Mouse (Mus musculus) splenic B cell, adult 2 months (primary cell): Measurements from ENCODE around the gene Cacng8.
A peak's percentile ranks its signal among the peaks of the same experiment; 100 is the strongest.

Source experiments
- DNase-seq: peaks from one replicate; pipeline ENCODE4 v3.0.0-alpha.2; 2011; ENCODE audit warnings: low read depth, low spot score
- H3K27me3 ChIP-seq: 2 replicates; pipeline ENCODE4 v1.6.1; 2012; ENCODE audit warnings: mild to moderate bottlenecking, low read length, moderate library complexity, mixed read lengths; ENCODE audit not compliant: control insufficient read depth, poor library complexity, insufficient read depth, severe bottlenecking
- H3K36me3 ChIP-seq: 2 replicates; pipeline ENCODE4 v1.6.1; 2012; ENCODE audit warnings: mild to moderate bottlenecking, low read length, moderate library complexity, mixed read lengths; ENCODE audit not compliant: control insufficient read depth, poor library complexity, insufficient read depth, severe bottlenecking

Cacng8 gene

DNA sequence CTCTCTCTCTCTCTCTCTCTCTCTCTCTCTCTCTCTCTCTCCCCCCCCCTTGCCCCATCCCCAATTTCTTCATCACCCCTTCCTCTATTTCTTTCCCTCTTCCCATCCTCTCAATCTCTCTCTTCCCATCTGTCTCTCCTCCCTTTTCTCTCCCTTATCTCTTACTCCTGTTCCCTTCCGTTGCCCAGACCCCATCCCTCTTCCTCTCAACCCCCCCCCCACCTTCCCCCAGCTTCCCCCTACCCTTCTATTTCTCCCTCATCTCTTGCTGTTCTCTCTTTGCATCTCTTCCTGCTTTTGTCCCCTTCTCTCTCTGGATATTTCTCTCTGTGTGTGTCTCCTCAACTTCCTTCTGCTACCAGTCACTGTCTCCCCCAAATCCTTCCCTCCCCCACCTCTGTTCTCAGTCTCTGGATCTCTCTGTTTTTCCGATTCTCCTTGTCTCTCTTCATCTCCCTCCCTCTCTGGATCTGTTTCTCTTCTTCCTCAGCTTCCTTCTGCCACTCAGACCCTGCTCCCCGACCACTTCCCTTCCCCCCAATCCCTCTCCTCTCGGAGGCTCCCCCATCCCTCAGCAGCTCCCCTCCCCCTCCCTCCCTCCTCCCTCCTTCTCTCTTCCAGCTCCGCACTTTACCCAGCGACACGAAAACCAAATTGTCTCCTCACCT, at the start of gene Cacng8:
Gene Cacng8, plus strand, starts transcription at position 271 of the 668 bp plus-strand sequence.
- DNase-seq: no peak
- Histone ChIP-seq H3K36me3 (no peaks in the 10 kb centered on the region), H3K27me3 (no peaks in the 10 kb centered on the region; the same call in 1 of the 2 replicates)

DNA sequence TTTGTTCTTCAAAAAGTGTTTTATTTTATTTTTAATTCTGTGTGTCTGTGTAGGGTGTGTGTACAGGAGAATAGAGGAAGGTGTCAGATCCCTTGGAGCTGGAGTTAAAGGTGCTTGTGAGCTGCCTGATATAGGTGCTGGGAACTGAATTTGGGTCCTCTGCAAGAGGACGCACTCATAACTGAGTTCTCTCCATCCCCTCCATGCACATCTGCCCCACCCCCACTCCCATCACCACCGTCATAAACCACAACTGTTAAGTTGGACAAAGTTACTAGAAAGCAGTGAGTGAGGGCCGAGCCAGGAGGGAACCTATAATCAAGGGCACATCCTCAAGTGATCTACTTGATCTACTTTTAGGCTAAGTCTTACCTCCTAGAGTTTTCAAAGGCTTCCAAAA, 46.6 kb upstream of the Cacng8 start:
- no peaks in the 10 kb centered on the region for H3K36me3 ChIP-seq
- H3K27me3 ChIP-seq: no peaks in the 10 kb centered on the region; the same call in 1 of the 2 replicates
- no peak for DNase-seq

DNA sequence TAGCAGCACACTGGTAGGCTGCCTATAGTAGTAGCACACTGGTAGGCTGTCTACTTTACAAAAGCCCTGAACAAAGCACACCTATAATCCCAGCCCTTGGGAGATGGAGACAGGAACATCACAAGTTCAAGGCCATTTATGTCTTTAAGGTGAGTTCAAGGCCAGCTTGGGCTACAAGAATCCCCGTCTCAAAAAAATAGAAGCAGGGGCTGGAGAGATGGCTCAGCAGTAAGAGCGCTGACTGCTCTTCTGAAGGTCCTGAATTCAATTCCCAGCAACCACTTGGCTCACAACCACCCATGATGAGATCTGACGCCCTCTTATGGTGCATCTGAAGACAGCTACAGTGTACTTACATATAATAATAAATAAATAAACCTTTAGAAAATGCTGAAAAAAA, 45.2 kb upstream of the Cacng8 start:
- no peaks in the 10 kb centered on the region; the same call in 1 of the 2 replicates for H3K27me3 ChIP-seq
- no peak for DNase-seq
- no peaks in the 10 kb centered on the region for H3K36me3 ChIP-seq

DNA sequence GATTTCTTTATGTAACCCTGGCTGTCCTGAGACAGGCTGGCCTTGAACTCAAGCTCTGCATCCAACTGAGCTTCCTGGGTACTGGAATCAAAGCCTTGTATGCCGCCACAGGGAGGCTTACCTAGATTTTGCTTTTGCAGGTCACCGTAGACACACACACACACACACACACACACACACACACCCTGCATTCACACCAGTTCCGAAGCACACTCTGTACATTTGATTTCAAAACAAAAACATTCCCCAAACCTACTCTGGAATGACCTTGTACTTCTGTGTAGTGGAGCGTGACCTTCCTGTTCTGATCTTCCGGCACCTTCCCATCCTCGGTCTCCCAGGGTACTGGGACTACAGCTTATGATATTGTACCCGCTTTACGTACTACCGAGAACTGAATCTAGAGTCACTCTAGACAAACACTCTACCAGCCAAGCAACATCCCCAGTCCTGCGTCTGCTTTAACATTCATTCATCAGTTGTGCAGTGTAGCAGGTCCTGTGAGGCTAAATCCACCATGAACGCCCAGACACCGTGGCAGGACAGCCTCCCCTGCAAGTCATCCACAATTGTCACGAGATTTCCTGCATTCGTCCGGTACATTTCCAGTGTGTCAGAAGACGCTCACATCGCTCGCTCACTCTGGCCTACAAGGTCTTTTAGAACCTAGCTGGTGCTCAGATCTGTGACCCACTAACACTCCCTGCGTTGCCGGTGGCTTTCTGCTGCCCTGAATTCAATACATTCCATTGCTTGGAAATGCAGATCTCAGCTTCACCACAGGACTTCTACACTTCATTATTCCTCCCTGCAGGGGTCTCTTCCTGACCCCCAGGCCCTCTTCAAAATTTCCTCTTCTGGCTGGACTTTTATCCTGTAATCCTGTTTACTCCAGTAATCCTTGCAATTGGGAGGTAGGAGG, 42.9 kb upstream of the Cacng8 start:
- Histone ChIP-seq H3K27me3 (no peaks in the 10 kb centered on the region), H3K36me3 (no peaks in the 10 kb centered on the region)
- no peak for DNase-seq

DNA sequence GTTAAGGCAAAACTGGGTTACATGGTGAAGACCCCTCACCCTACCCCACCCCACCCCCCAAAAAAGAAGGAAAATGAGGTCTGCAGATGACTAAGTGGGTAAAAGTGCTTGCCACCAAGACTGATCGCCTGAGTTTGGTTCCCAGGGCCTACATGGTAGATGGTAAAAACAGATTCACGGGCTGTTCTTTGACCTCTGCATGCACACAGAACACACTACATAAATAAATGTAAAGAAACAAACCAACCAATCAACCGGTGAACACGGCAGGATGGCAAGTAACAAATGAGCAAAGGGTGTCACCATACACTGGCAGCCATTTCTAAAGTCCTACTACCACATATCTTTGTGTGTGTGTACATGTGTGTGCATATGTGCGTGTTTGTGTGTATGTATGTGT, 42.2 kb upstream of the Cacng8 start:
- DNase-seq: no peak
- Histone ChIP-seq H3K27me3 (no peaks in the 10 kb centered on the region), H3K36me3 (no peaks in the 10 kb centered on the region)

DNA sequence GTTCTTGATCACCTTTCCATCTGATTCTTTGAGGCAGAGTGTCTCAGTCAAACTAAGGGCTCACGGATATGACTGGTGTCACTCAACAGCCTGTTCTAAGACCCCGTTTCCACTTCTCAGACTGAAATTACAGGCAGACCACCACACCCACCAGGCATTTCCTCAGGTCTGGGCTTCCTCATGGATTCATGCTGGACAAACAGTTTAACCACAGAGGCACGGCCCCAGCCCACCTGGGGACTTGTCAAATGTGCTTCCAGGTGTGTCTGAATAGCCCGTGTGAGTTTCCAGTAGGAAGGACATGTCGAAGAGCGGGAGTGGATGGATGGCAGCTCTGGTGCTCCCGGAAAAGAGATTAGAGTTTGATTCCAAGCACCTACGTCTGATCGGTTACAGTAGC, 40.7 kb upstream of the Cacng8 start:
- DNase-seq: no peak
- Histone ChIP-seq H3K27me3 (no peaks in the 10 kb centered on the region), H3K36me3 (no peaks in the 10 kb centered on the region)

DNA sequence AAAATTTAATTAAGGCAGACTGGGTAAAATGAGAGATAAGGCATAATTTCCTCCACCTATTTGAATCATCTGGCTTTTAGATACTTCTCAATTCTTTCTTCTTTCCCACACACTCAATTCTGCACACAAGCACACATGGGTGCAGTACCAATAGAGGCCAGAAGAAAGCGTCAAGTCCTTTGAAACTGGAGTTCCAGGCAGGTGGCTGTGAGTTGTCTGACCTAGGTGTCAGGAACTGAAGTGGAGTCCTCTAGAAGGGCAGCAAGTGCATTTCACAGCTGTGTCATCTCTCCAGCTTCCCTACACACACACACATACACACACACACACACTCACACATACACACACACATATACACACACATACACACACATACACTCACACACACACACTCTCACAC, 38.9 kb upstream of the Cacng8 start:
- no peak for DNase-seq
- Histone ChIP-seq H3K27me3 (no peaks in the 10 kb centered on the region), H3K36me3 (no peaks in the 10 kb centered on the region)

DNA sequence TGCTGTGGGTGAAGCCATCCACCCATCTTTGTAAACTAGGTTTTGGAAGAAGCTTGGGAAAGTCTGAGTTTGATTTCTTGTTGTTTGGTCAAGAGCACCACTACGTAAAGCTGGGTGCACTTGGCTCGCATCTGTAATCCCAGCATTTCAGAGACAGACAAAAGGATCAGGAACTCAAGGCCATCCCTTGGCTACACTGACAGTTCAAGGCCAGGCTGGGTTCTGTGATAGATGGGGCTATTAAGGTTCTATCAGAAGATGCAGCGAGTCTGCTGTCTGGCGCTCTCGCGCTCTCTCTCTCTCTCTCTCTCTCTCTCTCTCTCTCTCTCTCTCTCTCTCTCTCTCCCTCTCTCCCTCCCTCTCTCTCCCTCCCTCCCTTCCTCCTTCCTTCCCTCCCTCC, 35.6 kb upstream of the Cacng8 start:
- Histone ChIP-seq H3K27me3 (no peaks in the 10 kb centered on the region), H3K36me3 (no peaks in the 10 kb centered on the region)
- DNase-seq: no peak

DNA sequence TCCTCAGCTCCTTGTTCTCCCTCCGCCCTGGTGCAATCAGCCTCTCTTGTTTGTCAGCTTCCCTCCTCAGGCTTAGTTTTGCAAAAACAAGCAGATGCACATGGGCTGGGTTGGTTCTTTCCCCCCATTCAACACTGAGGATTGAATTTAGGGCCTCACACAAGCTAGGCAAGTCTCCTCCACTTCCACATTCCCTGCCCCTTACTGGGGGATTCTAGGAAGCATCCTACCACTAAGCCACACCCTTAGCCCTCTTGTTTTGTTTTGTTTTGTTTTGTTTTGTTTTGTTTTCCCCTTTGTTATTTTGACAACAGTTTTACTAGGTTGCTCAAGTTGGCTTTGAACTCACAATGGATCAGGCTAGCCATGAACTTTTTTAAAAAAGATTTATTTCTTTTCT, 29.8 kb upstream of the Cacng8 start:
- H3K36me3 ChIP-seq: no peaks in the 10 kb centered on the region
- no peaks in the 10 kb centered on the region for H3K27me3 ChIP-seq
- no peak for DNase-seq

DNA sequence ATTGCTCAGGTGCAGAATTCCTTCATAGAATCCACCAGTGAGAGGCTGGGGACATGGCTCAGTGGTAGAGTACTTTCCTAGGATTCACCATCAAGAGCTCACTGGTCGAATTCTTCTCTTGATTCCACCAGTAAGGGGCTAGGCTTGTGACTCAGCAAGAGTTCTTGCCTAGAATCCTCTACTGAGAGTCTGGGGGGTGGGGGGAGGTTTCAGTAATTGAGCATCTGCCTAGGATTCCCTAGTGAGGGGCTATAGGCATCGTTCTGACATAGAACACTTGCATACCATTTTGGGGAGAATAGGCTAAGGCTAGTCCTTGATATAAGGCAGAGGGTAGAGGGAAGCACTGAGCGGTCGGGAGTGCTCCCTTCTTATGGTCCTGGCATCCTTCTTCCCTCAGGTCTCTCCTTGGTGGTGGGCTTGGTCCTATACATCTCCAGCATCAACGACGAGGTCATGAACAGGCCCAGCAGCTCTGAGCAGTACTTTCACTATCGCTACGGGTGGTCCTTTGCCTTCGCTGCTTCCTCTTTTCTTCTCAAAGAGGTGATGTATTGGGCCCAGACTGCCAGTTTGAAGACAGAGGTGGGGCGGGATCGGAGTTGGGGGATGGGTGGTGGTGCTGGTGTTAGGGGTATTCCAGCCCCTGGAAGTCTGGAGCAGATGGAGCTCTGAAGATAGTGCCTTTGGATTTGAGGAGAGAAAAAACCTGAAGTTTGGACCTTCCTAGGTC, 24.8 kb upstream of the Cacng8 start:
- Histone ChIP-seq H3K27me3 (no peaks in the 10 kb centered on the region), H3K36me3 (no peaks in the 10 kb centered on the region)
- DNase-seq: peak; percentile 18

DNA sequence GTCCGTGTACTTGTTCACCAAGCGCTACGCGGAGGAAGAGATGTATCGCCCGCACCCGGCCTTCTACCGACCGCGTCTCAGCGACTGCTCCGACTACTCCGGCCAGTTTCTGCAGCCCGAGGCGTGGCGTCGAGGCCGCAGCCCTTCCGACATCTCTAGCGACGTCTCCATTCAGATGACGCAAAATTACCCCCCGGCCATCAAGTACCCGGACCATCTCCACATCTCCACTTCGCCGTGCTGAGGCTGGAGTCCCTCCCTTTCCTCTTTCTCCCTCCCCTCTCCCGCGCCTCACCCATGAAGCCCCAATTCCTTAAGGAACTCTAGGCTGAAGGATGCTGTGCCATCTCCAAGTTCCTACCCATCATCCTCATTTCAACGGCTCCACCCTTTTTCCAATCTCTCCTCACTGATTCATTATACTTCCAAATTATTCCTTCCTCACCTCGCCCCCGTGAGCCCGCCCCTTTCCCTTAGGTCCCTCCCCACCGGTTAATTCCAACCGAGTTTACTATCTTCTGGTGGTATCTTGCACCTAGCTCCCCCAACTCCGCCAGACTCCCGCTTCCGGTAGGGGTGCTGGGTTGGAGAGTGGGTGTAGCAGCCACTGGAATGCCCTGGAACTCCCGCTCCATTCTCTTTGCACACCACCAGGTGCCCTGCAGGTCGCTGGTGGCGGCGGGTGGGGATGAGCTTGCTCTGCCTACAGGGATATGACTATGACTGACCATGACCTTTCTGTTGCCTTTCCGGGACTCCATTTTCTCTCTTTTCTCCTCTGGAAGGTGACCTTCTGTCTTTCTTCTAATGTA, 23.6 kb upstream of the Cacng8 start:
- no peaks in the 10 kb centered on the region for H3K36me3 ChIP-seq
- no peak for DNase-seq
- no peaks in the 10 kb centered on the region for H3K27me3 ChIP-seq

DNA sequence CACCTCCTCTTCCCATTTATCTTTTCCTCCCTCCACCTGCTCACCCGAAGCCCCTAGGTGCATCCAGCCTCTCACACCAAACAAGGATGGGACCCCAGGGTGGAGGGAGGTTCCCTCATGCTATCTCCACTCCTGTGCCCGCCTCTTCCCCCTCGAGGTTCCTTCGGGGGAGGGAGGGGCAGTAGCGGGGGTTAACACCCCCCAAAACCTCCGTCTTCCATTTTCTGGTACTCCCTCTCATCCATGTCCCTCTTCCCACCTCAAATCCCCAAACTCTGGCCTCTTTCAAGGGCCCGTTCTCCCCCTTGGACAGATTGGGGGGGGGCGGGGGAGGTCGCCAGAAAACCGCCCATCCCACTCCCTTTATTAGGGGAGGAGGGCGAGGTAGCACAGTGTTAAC, 22.9 kb upstream of the Cacng8 start:
- DNase-seq: no peak
- H3K27me3 ChIP-seq: no peaks in the 10 kb centered on the region
- no peaks in the 10 kb centered on the region for H3K36me3 ChIP-seq

DNA sequence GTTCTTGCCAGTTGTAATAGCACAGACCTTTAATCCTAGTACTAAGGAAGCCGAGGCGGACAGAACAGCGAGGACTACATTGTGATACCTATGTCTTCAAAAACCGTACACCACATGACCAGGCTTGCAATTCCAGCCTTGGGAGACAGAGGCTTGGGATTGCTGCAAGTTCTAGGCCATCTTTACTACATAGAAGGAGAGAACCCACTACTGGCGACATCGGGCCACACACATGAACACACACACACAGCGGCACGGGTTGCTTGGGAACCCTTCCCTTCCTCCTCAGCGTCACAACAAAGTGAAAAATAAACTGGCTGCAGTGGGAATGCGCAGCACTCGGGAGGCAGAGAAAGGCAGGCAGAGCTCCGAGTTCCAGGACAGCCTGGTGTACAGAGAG, 22.2 kb upstream of the Cacng8 start:
- no peaks in the 10 kb centered on the region for H3K36me3 ChIP-seq

DNA sequence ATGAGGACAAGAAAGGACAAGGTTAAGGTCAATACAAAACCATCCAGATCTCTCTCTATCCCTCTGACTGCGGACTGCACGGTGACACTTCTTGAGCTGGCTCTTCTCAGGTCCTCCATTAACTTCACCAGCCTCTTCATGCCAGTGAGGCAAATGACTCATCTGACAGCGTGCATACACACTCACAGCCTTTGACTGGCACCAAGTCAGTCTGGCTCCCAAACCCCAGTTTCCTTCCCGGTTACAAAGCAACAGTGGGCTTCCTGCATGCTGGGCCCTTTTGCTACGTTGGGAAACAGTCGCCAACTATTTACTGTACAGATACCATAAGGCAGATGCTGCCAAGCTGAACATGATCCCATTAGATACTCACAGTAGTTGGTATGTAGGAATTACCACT, 21.3 kb upstream of the Cacng8 start:
- H3K27me3 ChIP-seq: no peaks in the 10 kb centered on the region
- DNase-seq: no peak
- H3K36me3 ChIP-seq: no peaks in the 10 kb centered on the region

More for the DNA sequence above, 22.2 kb upstream of the Cacng8 start:
- no peak for DNase-seq
- no peaks in the 10 kb centered on the region for H3K27me3 ChIP-seq
